Mouse (Mus musculus): ENCODE results near the gene Ddx5. TPM values are rescaled to one million over a fixed set of nuclear protein-coding genes. Genes with fewer than 3 reads are reported as not detected.

Ddx5 gene
- polyA plus RNA-seq, 1 experiment from 2014 or later = 507 TPM

DNA sequence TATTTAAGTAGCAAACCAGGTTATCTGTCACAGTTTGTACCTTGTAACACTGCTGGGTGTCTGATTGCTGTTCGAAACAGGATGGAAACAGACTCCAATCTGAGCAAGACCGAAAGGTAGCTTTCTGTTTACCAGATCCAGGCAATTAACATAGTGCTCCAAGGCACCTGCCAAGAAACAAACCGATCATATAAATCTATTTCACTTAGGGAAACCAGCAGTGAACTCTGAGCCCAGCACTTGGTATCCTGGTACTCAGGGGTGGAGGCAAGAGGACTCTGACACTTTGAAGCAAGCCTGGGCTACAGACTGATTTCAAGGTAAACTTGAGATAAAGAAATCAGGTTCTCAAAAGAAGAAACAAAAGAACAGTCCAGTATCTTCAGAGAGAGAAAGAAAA lies 11.6 kb downstream of the Ddx5 start:
- WGBS = 89% methylated on average over 3 of the region's 3 CpGs
- Histone ChIP-seq H3K27ac (no peak overlapping the region), H3K27me3 (no peaks in the 10 kb centered on the region), H3K9ac (no peak overlapping the region), H3K9me3 (no peaks in the 10 kb centered on the region), H3K4me2 (no peak overlapping the region), H3K36me3 (replicated peaks) (peaks cover 60% of the 10 kb centered on the region), H3K4me1 (peaks cover 12% of the 10 kb centered on the region; the same call in 1 of the 2 replicates), H3K4me3 (replicated peaks) (no peak overlapping the region)
- ATAC-seq (ENCODE audit: low FRiP score) = no peak

DNA sequence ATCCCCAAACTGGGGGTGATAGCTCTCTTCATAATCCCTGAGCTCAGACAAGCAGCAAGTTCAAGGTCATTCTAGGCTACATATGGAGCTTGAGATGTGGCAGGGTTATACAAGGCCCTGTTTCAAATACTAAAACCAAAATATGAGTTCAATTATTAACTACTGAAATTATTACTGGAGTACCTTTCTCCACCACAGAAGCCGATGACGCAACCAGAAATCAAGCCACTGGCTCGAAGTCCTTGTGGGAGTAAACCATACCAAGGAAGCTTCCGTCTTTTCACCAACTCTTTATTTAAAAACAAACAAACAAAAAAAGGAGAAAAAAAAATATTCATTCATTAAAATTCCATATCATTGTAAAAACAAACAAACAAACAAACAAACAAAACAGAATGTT lies 12.0 kb downstream of the Ddx5 start:
- no peak overlapping the region for H3K9ac ChIP-seq
- no peak overlapping the region for H3K4me3 ChIP-seq (replicated peaks)
- peaks cover 12% of the 10 kb centered on the region; the same call in 1 of the 2 replicates for H3K4me1 ChIP-seq
- no peak for ATAC-seq (ENCODE audit: low FRiP score)
- H3K9me3 ChIP-seq = no peaks in the 10 kb centered on the region
- peaks cover 60% of the 10 kb centered on the region for H3K36me3 ChIP-seq (replicated peaks)
- no peak overlapping the region for H3K27ac ChIP-seq
- WGBS = 98% methylated on average over 4 of the region's 4 CpGs
- H3K4me2 ChIP-seq = no peak overlapping the region
- no peaks in the 10 kb centered on the region for H3K27me3 ChIP-seq

DNA sequence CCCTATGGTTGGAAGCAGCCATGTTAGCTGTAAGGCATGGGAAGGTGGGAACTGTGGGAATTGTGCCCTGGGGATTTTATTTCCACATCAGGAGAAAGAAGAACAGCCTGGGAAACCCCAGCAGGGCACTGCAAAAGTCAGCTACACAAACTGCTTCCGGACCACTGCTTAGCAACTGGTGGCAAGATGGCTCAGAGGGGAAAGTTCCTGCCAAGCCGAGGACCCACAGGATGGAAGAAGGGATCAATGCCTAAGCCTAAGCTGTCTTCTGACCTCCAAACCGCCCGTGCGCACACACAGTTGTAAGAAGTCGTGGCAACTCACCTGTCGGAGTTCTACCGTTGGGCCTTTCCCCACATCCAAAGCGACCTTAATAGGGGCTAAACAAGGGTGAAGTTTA lies 15.9 kb downstream of the Ddx5 start:
- Histone ChIP-seq H3K27me3 (no peaks in the 10 kb centered on the region), H3K36me3 (replicated peaks) (peaks cover 73% of the 10 kb centered on the region), H3K4me3 (replicated peaks) (no peak overlapping the region), H3K4me1 (peaks cover 4% of the 10 kb centered on the region; the same call in 1 of the 2 replicates), H3K9me3 (no peaks in the 10 kb centered on the region), H3K9ac (no peak overlapping the region), H3K27ac (no peak overlapping the region), H3K4me2 (no peak overlapping the region)
- WGBS = 92% methylated on average over 9 of the region's 9 CpGs
- no peak for ATAC-seq (ENCODE audit: low FRiP score)

DNA sequence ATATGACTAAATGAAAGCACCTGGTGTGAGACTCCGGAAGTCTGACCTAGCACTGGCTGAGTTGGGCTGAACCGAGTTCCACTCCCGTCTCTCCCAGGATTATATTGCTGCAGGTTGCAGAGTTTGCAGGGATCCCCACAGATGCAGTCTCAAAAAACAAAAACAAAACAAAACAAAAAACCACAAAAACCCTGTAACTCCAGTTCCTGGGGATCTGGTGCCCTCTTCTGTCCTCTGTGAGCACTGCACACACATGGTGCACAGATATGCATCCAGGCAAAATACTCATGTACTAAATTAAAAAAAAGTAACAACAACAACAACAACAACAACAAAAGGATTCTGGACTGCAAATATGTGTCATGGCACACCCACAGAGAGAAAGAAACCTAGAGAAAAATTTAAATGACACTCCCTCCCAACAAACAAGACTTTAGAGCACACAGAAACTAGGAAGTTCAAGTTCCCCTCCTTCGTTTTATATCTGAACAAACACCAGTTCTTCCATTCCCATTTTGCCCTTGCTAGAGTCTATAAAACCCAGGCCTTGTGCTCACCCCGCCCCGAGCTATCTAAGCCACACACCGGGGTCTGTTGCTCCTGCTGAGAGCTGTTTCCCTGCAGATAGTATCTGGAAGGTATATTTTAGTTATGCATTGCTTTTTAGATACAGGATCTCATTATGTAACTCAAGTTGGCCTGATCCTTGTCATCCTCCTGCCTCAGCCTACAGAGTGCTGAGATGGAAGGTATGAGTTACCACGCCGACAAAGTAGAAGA lies 18.6 kb downstream of the Ddx5 start:
- Histone ChIP-seq H3K36me3 (replicated peaks) (peaks cover 85% of the 10 kb centered on the region), H3K4me2 (no peak overlapping the region), H3K9me3 (no peaks in the 10 kb centered on the region), H3K4me1 (no peaks in the 10 kb centered on the region), H3K9ac (no peak overlapping the region), H3K4me3 (replicated peaks) (no peak overlapping the region), H3K27me3 (no peaks in the 10 kb centered on the region), H3K27ac (no peak overlapping the region)
- no peak for ATAC-seq (ENCODE audit: low FRiP score)
- 97% methylated on average over 9 of the region's 9 CpGs for WGBS

DNA sequence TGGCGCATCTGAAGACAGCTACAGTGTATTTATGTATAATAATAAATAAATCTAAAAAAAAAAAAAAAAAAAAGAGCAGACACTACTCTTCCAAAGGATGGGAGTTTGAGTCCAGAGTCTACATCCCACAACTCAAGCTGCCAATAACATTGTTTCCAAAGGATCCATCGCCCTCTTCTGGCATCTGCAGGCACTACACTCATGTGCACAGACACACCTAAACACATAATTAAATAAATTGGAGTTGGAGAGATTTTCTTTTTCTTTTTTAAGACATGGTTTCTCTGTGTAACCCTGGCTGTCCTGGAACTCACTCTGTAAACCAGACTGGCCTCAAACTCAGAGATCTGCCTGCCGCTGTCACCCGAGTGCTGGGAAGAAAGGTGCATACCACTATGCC lies 21.5 kb downstream of the Ddx5 start:
- no peak for ATAC-seq (ENCODE audit: low FRiP score)
- 93% methylated on average over 4 of the region's 4 CpGs for WGBS

DNA sequence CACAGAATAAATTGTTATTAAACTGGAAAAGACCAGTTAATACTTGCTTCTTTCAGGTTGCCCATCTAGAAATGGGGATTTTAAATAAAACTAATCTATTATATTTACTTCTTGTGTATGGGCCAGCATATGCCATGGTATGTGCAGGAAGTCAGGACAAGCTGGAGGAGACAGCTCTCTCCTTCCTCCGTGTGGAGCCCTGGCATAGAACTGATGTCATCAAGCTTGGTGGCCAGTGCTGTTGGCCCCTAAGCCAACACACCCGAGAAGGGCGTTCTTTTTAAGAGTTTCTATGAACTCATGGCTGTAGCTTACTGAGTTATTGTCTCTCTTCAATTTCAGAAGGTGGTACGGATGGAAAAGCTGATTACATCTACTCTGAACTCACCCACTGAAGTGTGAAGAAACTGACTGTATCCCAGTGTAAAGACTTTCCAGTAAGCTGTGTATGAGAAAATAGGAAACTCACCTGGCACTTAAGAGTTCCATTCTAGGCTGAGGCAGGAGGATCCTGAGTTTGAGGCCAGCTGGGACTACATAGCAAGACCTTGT lies 22.3 kb downstream of the Ddx5 start:
- H3K36me3 ChIP-seq (replicated peaks) = peaks cover 56% of the 10 kb centered on the region
- no peak for ATAC-seq (ENCODE audit: low FRiP score)
- WGBS = 91% methylated on average over 4 of the region's 4 CpGs

More for the DNA sequence above, 21.5 kb downstream of the Ddx5 start:
- Histone ChIP-seq H3K36me3 (replicated peaks) (peaks cover 62% of the 10 kb centered on the region), H3K27me3 (no peaks in the 10 kb centered on the region), H3K4me3 (replicated peaks) (no peak overlapping the region), H3K4me2 (no peak overlapping the region), H3K4me1 (peaks cover 4% of the 10 kb centered on the region; the same call in 1 of the 2 replicates), H3K9ac (no peak overlapping the region), H3K9me3 (no peaks in the 10 kb centered on the region), H3K27ac (no peak overlapping the region)

DNA sequence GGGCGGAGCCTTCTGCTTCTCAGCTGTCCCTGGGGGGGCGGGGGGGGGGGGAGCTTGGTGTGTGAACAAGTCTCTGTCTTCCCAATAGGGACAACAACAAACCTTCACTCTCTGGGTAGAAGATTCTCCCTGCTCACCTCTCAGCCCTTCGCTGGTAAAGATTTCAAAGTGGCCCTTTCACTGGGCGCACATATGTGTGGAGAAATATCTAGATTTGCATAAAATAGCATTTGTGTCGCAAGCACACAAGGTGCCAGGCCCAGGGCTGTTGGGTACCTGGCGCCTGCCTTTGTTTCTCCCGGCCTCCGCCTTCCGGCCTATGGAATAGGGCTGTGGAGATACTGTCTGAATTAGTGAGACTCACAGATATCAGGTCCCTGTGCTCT lies 26.2 kb downstream of the Ddx5 start:
- Histone ChIP-seq H3K9me3 (no peaks in the 10 kb centered on the region), H3K27ac (peak overlapping the region; percentile 11; the same call in 1 of the 2 replicates), H3K4me3 (replicated peaks) (no peak overlapping the region), H3K4me1 (peaks cover 10% of the 10 kb centered on the region; the same call in 1 of the 2 replicates), H3K27me3 (no peaks in the 10 kb centered on the region), H3K4me2 (no peak overlapping the region), H3K9ac (no peak overlapping the region), H3K36me3 (replicated peaks) (peaks cover 27% of the 10 kb centered on the region)
- WGBS = 76% methylated on average over 9 of the region's 9 CpGs
- no peak for ATAC-seq (ENCODE audit: low FRiP score)

More for the DNA sequence above, 22.3 kb downstream of the Ddx5 start:
- Histone ChIP-seq H3K27me3 (no peaks in the 10 kb centered on the region), H3K27ac (no peak overlapping the region), H3K4me2 (no peak overlapping the region), H3K4me1 (peaks cover 10% of the 10 kb centered on the region; the same call in 1 of the 2 replicates), H3K4me3 (replicated peaks) (no peak overlapping the region), H3K9ac (no peak overlapping the region), H3K9me3 (no peaks in the 10 kb centered on the region)

DNA sequence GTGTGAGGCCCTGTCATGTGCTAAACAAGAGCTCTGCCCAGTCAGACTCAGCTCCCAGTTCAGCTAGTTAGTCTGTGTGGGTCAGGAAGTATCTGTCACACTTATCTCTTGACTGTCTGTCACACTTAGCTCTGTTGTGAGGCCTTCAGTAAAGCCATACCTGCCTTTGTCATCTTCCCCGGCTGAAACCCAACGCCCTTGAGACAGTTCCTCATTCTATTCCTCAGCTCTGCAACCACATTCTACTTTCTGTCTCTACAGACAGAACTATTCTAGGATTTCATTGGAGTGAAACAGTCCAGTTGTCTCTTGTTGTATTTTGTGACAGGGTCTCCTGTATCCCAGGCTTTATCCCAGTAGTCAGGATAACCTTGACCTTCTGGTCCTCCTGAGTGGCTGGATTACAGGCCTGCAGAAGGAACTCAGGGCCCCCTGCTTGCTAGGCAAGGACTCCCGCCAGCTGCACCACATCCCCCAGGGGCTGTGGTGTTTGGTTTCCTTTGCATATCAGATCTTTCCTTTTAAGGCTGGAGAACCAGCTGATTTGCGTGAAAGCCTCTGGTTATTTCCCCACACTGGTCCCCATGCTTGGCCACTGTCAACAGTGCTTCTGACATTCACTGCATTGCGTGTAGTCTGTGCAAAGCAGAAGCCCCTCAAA lies 26.7 kb downstream of the Ddx5 start:
- Histone ChIP-seq H3K4me3 (replicated peaks) (no peak overlapping the region), H3K9me3 (no peaks in the 10 kb centered on the region), H3K4me2 (no peak overlapping the region), H3K36me3 (replicated peaks) (peaks cover 21% of the 10 kb centered on the region), H3K27ac (peak overlapping the region; percentile 11; the same call in 1 of the 2 replicates), H3K9ac (no peak overlapping the region), H3K27me3 (no peaks in the 10 kb centered on the region), H3K4me1 (peaks cover 10% of the 10 kb centered on the region; the same call in 1 of the 2 replicates)
- WGBS = 68% methylated on average over 5 of the region's 5 CpGs
- ATAC-seq (ENCODE audit: low FRiP score) = no peak

DNA sequence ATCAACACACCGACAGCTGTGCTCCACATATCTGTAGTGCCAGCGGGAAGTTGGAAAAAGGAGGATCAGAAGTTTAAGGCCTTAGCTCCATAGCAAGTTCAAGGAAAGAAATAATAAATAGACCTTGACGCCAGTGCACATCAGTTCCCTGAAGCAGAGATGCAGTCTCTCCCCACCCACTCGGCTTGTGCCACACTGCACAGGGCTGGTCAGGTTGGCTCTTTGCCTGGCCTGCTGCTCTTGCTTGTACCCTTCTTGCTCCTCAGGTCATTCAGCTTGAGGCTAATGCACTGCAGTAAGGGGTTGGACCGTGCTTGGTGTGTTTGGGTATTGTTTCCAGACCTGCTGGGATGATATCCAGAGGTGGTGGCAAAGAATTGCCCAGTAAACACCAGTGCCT lies 28.5 kb downstream of the Ddx5 start:
- Histone ChIP-seq H3K27ac (no peak overlapping the region), H3K27me3 (no peaks in the 10 kb centered on the region), H3K36me3 (replicated peaks) (0 out of 2 replicates have a peak, but pooled peaks cover 6% of the 10 kb centered on the region), H3K4me1 (peaks cover 10% of the 10 kb centered on the region; the same call in 1 of the 2 replicates), H3K4me3 (replicated peaks) (no peak overlapping the region), H3K9ac (no peak overlapping the region), H3K9me3 (no peaks in the 10 kb centered on the region), H3K4me2 (no peak overlapping the region)
- no peak for ATAC-seq (ENCODE audit: low FRiP score)
- WGBS = 93% methylated on average over 5 of the region's 5 CpGs

DNA sequence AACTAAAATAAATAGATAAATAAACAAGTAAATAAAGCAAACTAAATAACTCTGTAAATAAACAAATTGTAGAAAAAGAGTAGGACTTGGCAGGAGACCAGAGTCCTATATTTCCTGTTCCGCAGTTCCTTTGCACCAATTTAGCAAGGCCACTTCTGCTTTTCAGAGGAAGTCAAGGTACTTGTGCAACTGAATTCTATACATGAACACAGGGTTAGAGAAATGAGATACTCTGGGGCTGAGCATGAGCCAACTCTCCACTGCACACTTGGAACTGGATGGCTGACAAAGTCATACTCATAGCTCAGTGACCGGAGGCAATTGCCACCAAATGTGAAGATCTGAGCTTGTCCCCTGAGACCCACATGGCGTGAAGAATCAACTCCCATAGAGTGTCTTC lies 30.0 kb downstream of the Ddx5 start:
- no peaks in the 10 kb centered on the region for H3K9me3 ChIP-seq
- peaks cover 10% of the 10 kb centered on the region; the same call in 1 of the 2 replicates for H3K4me1 ChIP-seq
- 97% methylated on average over 3 of the region's 3 CpGs for WGBS
- H3K27me3 ChIP-seq = no peaks in the 10 kb centered on the region
- no peak overlapping the region for H3K27ac ChIP-seq
- no peaks in the 10 kb centered on the region for H3K36me3 ChIP-seq (replicated peaks)
- H3K9ac ChIP-seq = no peak overlapping the region
- no peak for ATAC-seq (ENCODE audit: low FRiP score)
- H3K4me2 ChIP-seq = no peak overlapping the region
- H3K4me3 ChIP-seq (replicated peaks) = no peak overlapping the region

DNA sequence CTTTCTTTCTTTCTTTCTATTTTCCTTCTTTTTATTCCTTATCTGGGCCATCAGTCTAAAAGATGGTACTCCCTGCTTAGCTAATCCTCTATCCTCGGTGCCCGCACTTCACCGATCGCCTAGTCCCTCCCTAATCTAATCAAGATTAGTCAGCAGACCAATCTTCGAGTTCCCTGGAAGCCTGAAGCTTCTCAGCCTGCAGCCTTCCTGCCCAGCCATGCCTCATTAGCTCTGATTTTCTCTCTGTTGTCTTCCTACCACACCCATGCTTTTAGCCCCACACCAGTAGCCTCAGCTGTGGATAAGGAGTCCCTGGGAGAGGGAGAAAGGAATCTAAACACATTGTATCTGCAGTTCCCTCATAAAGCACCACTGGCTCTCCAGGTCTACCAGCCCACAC lies 33.4 kb downstream of the Ddx5 start:
- H3K4me2 ChIP-seq = no peak overlapping the region
- H3K4me3 ChIP-seq (replicated peaks) = no peak overlapping the region
- no peak overlapping the region for H3K9ac ChIP-seq
- 22% methylated on average over 5 of the region's 5 CpGs for WGBS
- no peaks in the 10 kb centered on the region for H3K4me1 ChIP-seq
- no peaks in the 10 kb centered on the region for H3K9me3 ChIP-seq
- ATAC-seq (ENCODE audit: low FRiP score) = no peak
- no peaks in the 10 kb centered on the region for H3K27me3 ChIP-seq
- no peak overlapping the region for H3K27ac ChIP-seq
- no peaks in the 10 kb centered on the region for H3K36me3 ChIP-seq (replicated peaks)

DNA sequence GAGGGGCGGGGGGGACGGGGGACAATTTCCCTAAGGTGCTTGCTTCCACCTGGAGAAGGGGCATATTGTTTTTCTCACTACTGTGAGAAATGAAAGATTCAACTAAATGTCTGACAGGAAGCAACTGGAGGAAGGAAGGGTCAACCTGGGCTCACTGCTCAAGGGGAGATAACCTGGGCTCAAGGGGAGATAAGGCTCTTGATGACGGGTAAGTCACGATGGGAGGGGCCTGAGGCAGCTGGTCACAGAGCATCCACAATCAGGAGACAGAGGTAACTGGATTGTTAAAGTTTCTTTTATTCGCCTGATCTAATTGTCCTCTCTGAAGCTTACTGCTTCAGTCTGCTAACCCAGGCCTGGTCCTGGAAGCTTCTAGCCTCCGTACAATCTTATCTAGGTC lies 35.7 kb downstream of the Ddx5 start:
- ATAC-seq (ENCODE audit: low FRiP score) = no peak
- WGBS = 85% methylated on average over 6 of the region's 6 CpGs
- Histone ChIP-seq H3K27ac (no peak overlapping the region), H3K4me1 (no peaks in the 10 kb centered on the region), H3K9me3 (no peaks in the 10 kb centered on the region), H3K9ac (no peak overlapping the region), H3K4me2 (no peak overlapping the region), H3K4me3 (replicated peaks) (no peak overlapping the region), H3K36me3 (replicated peaks) (no peaks in the 10 kb centered on the region), H3K27me3 (no peaks in the 10 kb centered on the region)

All from forebrain, embryonic 12.5 days (tissue).